Mouse (Mus musculus): ENCODE results near the gene Gpnmb. TPM values are rescaled to one million over a fixed set of nuclear protein-coding genes. Genes with fewer than 3 reads are reported as not detected.

Gene Gpnmb
- polyA plus RNA-seq, 2 experiments from 2014 or later: 2.0 to 2.4 TPM

DNA sequence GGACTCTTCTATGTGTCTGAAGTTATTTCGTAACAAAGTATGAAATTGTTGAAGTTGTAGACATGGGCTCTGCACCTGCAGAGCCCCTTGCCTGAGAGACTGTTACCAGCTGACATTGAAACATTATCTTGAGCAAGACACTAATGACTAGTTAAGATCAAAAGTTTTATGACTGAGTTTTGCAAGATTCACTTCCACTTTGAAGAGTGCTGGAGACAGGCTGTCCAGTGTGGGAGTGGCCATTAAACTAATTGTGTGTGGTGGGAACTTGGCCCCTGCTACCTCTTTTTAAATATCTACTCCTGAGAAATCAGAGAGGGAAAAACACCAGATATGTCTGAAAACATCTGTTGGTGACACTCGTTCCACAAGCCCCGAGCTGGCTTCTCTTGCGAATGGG, 5.1 kb upstream of the Gpnmb start:
- ATAC-seq: no peak

DNA sequence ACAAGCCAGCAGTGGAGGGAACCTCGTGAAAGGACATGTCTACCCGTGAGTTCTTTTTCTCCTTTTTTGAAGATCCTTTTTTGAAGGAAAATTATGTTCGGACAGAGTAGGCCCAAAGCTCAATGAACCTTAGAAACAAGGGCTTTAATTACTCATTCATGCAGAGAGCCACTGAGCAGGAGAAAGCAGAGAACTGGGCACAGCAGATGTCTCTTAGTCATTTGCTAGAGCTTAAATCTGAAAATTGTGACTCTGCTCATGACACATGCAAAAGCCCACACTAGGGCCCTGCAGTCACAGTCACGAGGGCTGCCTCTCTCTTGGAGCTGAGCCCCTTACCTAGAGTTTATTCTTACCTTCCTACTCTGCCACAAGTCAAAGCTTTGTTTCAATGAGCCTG, 3.6 kb upstream of the Gpnmb start:
- ATAC-seq: no peak

DNA sequence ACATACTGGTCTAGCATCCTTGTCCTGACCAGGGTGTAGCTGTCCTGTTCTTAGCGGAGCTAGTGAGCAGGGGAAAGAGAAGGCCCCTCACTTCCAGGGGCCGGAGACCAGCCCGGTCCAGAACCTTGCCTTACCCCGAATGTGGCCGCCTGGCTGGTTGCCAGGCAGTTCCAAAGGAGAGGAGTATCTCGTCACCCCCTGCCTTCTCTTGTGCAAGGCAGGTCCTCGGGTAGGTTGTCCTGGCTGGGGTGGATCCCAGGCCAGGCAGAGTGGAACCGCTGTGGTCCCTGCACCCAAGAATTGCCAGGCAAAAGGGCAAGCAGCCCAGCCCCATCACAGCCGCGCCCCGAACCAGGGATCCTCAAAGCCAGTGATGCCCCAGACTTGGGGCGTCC, 919 bp downstream of the Gpnmb start:
- ATAC-seq: no peak

DNA sequence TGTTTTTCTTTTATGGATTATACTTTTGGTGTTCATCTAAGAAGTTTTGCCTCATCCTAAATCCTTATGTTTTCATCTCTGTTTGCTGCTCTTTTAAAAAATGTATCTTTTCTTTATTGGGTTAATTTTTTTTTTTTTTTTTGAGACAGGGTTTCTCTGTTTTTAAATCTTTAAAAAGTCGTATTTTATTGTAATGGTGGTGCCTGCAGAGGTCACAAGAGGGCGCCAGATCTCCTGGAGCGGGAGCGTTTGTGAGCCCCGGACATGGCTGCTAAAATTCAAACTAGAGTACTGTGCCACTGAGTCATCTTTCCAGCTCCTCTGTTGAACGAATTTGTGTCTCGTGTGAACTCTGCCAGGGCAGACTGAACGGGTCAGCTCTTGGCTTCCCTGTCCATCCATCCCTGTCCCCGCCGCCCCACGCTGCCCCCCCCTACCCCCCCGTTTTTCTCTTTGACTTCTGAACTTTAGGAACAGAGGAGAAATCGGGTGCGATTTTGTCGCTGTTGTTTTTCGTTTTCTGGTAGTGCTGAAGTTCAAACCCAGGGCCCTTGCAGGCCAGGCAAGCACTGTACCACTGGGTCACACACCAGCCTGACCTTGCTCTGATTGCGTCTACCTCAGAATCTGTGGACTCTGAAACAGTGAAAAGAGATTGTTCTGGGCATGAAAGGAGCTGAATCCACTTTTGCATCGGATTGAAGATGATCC, 3.3 kb downstream of the Gpnmb start:
- ATAC-seq: peak; percentile 61

DNA sequence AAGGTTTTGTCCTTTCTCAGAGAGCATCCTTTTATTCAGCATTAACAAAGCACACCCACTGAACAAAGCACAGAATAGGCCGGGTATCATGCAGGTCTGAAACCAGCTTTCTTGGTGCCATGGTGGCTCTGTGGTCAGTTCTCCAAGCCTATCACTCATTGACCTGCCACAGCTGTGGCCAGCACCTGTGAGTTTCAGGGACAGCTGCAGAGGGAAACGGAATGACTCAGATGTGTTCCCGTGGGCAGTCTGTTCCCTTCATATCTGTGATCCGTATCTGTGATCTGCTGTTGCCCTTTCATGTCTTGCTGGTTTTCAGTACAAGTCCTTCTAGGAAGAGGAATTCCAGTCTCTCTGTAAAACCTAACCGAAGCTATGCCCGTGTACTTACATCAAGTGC, 10.2 kb downstream of the Gpnmb start:
- ATAC-seq: no peak

DNA sequence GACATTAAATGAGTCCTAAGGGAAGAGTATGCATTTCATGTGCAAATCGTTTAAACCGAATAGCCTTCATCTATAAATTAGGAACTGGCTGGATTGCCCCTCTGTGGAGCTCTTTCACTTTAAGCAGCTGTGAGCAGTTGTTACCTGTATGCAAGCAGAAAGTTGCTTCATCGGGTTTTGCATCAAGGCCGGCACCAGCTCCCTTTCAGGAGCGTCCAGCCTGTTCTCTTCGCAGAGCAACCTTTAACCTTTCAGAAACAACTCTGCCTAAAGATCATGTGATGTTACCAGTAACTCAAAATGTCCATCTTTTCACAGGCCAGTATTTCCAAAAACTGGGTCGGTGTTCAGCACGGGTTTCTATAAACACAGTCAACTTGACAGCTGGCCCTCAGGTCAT, 10.6 kb downstream of the Gpnmb start:
- ATAC-seq: no peak

DNA sequence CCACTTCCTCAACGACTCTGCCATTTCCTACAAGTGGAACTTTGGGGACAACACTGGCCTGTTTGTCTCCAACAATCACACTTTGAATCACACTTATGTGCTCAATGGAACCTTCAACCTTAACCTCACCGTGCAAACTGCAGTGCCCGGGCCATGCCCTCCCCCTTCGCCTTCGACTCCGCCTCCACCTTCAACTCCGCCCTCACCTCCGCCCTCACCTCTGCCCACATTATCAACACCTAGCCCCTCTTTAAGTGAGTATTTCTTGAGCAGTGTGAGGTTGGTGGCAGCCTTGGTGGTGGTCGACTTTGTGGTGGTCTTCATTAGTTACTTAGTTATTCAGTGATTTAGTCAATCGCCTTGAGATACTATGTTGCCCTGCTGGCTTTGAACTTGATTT, 11.5 kb downstream of the Gpnmb start:
- no peak for ATAC-seq

DNA sequence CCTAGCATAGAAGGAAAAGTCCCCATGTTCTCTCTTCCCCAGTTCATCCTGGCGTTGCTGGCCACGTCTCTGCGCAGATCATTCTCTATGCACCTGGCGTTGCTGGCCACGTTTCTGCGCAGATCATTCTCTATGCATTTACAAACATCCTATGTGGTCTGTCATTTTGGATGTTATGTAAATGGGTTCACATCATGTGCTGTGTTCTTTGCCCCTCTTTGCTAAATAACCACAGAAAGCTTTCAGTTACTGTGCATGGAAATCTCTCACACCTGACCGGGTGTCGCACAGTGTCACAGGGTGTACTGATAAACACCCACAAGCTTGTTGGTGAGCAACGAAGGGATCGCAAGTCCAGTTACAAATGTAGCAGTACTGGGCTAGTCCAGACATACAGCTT, 12.0 kb downstream of the Gpnmb start:
- no peak for ATAC-seq

DNA sequence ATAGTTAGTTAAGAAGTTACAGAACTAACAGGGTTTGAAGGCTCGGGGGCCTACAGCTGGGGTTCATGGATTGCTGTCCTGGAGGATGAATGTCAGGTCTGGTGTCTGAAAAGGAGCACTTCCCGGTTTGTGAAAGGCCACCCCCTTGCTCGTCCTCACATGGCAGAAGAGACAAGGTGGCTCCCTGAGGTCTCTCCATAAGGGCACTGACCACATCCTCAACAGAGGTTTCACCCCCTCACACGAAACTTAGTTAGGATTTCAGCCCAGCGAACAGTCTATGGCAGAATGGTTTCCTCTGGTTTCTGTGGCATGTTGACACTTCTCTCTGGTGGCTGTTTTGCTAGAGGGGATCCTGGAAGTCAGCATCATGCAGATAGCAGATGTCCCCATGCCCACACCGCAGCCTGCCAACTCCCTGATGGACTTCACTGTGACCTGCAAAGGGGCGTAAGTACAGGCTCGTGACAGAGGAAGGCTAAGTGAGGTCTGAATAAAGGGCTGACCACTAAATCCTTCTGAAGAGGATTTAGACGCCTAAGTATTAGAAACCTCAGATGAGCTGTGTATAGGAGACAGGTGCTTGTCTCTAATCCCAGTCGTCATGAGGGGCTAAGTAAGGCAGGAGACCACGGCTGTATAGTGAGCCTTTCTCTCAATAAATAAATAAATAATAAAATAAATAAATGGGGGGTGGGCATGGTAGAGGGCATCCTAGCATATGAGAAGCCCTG, 14.5 kb downstream of the Gpnmb start:
- no peak for ATAC-seq

DNA sequence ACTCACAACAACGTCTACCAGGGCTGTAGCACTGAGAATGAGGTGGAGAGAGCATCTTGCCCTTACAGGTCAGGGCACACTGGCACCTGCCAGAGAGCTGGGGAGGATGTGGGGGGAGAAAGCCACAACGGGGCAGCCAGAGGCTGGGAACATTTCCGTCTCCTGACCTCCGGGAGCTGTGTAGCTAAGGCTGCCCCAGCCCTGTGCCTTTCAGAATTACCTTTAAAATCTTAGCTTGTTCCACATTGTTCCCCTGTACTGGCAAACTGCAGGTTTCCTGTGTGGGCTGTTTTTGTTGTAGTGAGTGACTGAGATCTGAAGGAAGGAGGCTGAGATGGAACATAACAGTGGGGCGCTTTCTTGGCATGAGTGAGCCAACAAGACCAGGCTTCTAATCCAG, 15.8 kb downstream of the Gpnmb start:
- ATAC-seq: peak; percentile 32

DNA sequence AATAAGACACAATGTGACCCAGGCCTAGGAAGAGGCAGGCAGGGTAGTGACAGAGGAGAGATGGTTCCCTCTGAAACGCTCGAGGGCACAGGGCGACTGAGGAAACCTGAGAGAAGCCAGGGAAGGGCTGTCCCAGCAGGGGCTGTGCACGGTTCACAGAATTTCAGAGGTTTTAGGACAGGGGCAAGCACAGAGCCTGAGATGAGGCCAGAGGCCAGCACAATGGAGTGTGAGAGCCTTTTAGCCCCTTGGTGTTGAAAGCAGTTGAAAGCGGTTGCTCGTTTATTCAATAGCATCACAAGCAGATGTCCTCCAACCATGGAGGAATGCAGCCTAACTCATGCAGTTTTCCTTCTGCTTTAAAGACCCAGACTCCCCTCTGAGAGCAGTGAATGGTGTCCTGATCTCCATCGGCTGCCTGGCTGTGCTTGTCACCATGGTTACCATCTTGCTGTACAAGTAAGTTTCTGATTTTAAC, 18.9 kb downstream of the Gpnmb start:
- no peak for ATAC-seq

DNA sequence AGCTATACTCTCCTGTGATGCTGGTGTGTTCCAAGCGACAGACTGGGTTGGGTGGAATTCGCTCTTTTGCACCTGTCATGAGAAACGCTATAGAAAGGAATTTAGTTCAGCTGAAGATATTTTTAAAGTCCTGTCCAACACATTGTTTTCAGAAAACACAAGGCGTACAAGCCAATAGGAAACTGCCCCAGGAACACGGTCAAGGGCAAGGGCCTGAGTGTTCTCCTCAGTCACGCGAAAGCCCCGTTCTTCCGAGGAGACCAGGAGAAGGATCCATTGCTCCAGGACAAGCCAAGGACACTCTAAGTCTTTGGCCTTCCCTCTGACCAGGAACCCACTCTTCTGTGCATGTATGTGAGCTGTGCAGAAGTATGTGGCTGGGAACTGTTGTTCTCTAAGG, 19.7 kb downstream of the Gpnmb start:
- ATAC-seq: no peak

DNA sequence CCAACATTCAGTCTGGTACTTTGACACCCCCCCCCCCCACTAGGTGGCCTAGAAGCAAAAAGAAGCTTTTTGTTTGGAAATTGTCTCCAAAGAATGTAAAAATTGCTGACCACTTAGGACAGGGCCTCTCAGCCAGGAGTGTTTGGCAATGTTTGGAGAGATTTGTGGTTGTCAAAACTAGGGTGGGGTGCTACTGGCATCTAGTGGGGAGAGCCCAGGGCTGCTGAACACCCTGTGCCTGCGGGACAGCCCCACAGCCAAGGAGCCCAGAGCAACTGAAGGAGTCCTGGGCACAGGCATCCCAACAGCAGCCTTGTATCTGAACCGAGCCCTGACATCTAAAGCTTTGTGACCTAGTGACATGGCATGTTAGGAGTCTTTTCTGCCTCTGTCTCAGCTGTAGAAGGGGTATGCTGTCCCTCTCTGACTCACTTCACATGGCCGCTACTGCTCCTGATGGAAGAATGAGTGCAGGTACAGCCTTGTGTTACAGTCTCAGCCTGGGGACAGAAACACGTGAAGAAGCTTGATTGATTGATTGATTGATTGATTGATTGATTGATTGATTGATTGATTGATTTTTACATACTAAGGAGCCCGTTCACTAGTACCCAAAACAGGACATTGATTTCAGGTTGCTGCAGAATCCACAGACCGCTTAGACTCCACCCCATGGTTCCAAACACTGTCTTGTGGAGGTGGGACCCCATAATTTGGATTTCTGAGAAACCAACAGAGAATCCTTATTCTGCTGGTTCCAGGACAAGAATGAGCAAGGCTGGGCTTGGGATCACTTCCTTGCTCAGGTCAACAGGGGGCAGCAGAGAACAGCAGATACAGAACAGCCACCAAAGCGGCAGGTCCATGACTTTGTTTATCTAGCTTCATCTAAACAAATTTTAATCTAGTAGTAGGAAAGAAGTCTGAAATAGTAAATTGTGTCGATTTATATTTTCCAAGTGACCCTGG, 21.0 kb downstream of the Gpnmb start:
- ATAC-seq: peak; percentile 81

DNA sequence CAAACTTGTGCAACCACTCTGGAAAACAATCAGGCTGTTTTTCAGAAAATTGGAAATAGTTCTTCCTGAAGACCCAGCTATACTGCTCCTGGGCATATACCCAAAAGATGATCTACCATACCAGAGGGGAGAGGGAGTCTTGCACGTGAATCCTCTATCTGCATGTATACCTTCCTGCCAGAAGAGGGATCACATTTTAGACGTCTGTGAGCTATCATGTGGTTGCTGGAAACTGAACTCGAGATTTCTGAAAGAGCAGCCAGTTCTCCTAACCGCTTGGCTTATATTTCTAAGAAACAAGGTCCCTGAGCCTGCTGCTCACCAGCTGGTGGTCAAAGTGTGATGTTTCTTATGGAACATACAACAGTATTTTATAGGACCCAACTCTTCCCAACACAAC, 32.0 kb downstream of the Gpnmb start:
- ATAC-seq: no peak

DNA sequence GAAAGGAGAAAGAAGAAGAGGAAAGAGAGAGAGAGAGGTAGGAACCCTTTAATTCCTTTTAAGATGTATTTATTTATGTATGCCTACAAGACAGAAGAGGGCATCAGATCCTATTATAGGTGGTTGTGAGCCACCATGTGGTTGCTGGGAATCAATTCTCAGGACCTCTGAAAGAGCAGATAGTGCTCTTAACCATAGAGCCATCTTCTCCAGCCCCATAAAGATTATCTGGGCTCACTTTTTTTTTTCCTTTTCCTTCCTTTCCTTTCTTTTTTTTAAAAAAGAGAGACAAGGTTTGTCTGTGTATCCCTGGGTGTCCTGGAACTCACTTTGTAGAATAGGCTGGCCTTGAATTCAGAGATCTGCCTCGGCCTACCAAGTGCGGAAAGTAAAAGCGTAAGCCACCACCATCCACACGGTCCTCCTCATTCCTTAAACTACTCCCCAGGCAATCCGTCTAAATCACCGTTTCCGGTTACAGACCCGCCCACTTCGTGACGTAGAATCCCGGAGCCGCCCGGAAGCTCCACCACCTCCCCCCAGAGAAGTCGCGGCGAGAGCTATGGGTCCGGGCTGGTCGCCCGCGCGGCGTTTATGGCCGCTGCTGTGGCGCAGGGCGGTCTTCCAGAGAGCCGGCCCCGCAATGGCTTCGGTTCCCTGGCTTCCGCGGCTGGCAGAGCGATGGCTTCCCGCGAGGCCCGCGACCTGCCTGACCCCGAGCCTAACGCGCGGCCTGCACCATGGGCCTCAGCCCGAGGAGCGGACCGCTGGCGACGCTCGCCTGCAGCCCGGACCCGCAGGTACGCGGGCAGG, 37.2 kb downstream of the Gpnmb start, which contains the start of gene Malsu1:
Gene Malsu1 (plus strand): TSS at position 492 of the 813 bp plus-strand sequence.
- peak; percentile 98 for ATAC-seq

DNA sequence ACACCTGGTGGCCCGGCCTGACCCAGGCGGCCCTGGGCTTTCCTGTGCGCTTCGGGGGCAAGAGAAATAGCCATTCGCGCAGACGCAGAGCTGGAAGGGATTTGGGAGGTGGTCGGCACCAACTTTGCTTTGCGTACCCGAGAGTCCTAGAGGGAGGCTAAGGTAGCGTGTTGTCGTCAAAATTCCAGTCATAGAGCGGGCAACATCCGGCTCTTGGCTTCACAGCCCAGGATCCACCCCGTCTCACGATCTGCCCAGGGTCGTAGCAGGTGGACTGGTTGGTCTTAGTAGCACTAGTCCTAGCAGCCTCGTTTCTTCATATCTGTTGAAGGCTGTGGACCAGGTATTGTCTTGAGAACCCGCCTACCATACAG, 37.8 kb downstream of the Gpnmb start:
- ATAC-seq: peak; percentile 58

DNA sequence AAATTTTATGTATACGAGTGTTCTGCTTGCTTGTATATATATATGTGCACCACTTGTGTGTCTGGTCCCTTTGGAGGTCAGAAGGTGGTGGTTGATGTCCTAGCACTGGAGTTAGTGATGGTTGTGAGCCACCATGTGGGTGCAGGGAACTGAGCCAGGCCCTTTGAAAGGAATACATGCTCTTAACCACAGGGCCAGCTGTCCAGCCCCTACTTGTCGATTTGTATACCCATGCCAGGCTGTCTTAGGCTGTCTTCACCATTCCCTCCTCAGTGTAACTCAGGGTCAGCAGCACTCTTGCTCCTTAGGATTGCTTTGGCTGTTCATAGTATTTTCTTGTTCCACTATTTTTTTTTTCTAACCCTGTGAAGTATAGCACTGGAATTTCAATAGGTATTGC, 41.5 kb downstream of the Gpnmb start:
- no peak for ATAC-seq

DNA sequence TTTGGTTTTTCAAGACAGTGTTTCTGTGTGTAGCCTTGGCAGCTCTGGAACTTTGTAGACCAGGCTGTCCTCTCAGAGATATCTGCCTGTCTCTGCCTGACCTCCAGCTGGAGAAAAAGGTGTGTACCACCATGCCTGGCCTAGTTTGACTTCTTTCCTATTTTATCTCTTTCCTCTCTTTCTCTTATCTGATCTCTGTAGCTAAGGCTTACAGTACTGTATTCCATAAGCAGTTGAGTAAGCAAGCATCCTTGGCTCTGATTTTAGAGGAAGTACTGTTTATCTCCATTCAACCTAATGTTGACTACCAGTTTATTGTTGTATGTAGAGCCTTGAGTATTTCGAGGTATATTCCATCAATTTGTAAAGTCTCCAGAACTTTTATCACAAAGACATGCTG, 43.0 kb downstream of the Gpnmb start:
- no peak for ATAC-seq

DNA sequence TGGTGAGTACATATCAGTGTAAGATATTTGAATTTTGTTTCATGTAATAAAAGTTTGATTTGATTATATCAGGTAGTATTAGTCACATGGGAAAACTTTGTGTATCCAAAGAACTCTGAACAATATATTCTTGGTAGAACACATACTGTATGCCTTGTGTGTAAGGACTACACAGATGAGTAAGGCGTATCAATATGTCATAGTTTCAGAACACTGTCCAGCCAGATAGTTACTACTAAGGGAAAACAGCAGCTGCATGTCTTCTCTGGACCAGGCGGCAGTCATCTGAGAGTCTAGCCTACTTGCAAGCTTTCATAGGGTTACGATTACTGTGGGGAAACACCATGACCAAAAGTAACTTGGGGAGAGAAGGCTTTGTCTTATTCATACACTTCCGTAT, 46.7 kb downstream of the Gpnmb start:
- ATAC-seq: no peak

DNA sequence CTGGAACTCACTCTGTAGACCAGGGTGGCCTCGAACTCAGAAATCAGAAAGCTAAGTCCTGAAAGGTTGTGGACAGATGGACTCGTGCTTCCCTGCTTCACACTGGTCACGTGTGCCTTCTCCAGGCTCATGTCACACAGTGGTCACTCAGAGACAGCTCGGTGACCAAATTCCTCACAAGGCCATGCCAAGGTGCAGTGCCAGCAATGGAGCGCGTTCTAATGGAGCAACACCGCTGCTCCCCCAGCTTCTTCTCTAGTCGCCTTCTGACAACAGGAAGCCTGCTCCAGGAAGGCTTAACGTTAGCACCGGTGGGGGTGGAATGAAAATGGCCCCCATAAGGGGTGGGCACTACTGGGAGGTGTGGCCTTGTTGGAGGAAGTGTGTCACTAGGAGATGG, 58.6 kb downstream of the Gpnmb start:
- no peak for ATAC-seq

DNA sequence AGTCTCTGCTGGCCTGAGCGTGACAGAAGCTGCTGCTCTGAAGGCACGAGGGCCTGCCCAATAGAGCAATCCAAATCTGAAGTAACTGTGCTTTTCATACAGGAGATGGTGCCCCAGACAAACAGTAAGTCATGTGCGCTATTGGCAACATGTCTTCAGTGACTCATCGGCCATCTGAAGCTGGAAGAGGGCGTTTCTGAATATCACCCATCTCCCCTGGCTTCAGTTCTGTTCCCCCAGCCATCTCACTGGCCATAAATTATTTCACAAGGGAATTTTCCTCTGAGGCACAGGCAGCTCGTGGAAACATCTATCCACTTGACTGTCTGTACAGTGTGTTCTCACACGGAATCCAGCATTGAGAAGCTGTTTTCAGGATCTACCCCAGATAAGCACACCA, 60.1 kb downstream of the Gpnmb start:
- ATAC-seq: no peak

DNA sequence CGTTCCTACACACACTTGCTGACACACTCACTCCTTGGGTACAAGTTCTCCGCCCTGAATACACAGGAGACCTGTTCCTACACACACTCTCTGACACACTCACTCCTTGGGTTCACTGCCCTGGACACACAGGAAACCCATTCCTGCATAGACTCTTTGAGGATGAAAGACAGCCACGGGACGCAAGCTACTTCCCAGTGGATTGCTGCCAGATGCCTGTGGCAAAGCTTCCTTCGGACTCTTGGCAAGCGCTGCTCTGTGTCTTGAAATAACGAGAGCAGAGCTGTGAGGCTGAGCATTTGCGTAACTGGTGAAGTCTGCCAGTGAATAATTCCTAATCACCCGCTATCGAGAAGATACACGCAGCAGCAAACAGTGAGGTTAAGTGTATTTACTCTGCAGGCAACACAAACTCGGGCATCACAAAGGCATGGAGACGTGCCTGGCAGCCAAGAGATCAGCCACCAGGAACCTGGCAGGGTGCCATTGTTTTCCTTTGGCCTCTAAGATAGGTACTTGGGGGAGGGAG, 60.7 kb downstream of the Gpnmb start:
- ATAC-seq: no peak
